10 mouse cellular contexts compared by ENCODE assay signal in genomic region chr6:88235983-88236382, GRCm38 (mm10). TPM values are rescaled to one million over a fixed set of nuclear protein-coding genes. Genes with fewer than 3 reads are reported as not detected.
DNase-seq lines count a peak whose midpoint lies in the region; ATAC-seq and TF ChIP-seq lines count a peak whose summit lies in the region.
"Had no signal": no experiment of that assay in that cellular context is flagged by ENCODE, and none has a peak within 500 bp of the region (broad histone marks: within the 10 kb centered on the region; RNA-seq: fewer than 3 reads in every experiment).

No protein-coding gene starts in this region.

- H3K4me3 ChIP-seq in intestine, embryonic 14.5 days (ENCODE audit: low read depth, low read length): no peak overlapping the region
- H3K4me3 ChIP-seq in intestine, postnatal 0 days (ENCODE audit: low read depth, low read length): no peak overlapping the region
- H3K4me3 ChIP-seq in embryonic facial prominence, embryonic 10.5 days: peak overlapping the region; percentile 47
- no peak overlapping the region for H3K4me3 ChIP-seq in hindbrain, postnatal 0 days (ENCODE audit: low read length)
- H3K4me3 ChIP-seq in neural tube, embryonic 12.5 days: 0 out of 2 replicates have a peak overlapping the region, but pooled peaks have one; percentile 13

- no peak for DNase-seq in intestine, embryonic 14.5 days (ENCODE audit: low spot score)
- DNase-seq in embryonic facial prominence, embryonic 10.5 days (ENCODE audit: low spot score): peak; percentile 61
- peak; percentile 8 for DNase-seq in hindbrain, postnatal 0 days (ENCODE audit: low spot score)
- no peak for DNase-seq in B cell, adult 2 months
- no peak for DNase-seq in cerebellum, adult 9-11 months
- DNase-seq in kidney, postnatal 36 days: no peak

- no peaks in the 10 kb centered on the region for H3K36me3 ChIP-seq in intestine, embryonic 14.5 days (ENCODE audit: control insufficient read depth, insufficient read depth, low read length)
- no peaks in the 10 kb centered on the region for H3K36me3 ChIP-seq in intestine, postnatal 0 days (ENCODE audit: control insufficient read depth, insufficient read depth)
- no peaks in the 10 kb centered on the region for H3K36me3 ChIP-seq in embryonic facial prominence, embryonic 10.5 days (replicated peaks)
- H3K36me3 ChIP-seq in hindbrain, postnatal 0 days (ENCODE audit: insufficient read depth, low read length): no peaks in the 10 kb centered on the region
- H3K36me3 ChIP-seq in neural tube, embryonic 12.5 days: no peaks in the 10 kb centered on the region

- H3K4me1 ChIP-seq in intestine, embryonic 14.5 days (replicated peaks; ENCODE audit: control insufficient read depth, insufficient read depth, low read length): peaks cover 7% of the 10 kb centered on the region; the same call in 1 of the 2 replicates
- no peaks in the 10 kb centered on the region for H3K4me1 ChIP-seq in intestine, postnatal 0 days (replicated peaks; ENCODE audit: control insufficient read depth, insufficient read depth, low read length)
- H3K4me1 ChIP-seq in embryonic facial prominence, embryonic 10.5 days: peaks cover 34% of the 10 kb centered on the region
- peaks cover 7% of the 10 kb centered on the region; the same call in 1 of the 2 replicates for H3K4me1 ChIP-seq in hindbrain, postnatal 0 days (ENCODE audit: insufficient read depth, low read length)
- peaks cover 12% of the 10 kb centered on the region for H3K4me1 ChIP-seq in neural tube, embryonic 12.5 days

- ATAC-seq in intestine, embryonic 14.5 days (replicated peaks; ENCODE audit: low FRiP score, low TSS enrichment, low read depth): 0 out of 2 replicates have a peak, but pooled peaks have one; percentile 18
- no peak for ATAC-seq in intestine, postnatal 0 days
- ATAC-seq in hindbrain, postnatal 0 days: no peak
- ATAC-seq in neural tube, embryonic 12.5 days (ENCODE audit: low FRiP score, low read depth): peak; percentile 83

- no peaks in the 10 kb centered on the region for H3K9me3 ChIP-seq in intestine, embryonic 14.5 days (ENCODE audit: control insufficient read depth, low read length)
- H3K9me3 ChIP-seq in intestine, postnatal 0 days (ENCODE audit: control insufficient read depth): no peaks in the 10 kb centered on the region
- H3K9me3 ChIP-seq in embryonic facial prominence, embryonic 10.5 days: no peaks in the 10 kb centered on the region
- no peaks in the 10 kb centered on the region for H3K9me3 ChIP-seq in hindbrain, postnatal 0 days (ENCODE audit: low read length)
- H3K9me3 ChIP-seq in neural tube, embryonic 12.5 days: no peaks in the 10 kb centered on the region

- WGBS in intestine, embryonic 14.5 days: 5% methylated on average over 17 of the region's 17 CpGs
- 8% methylated on average over 17 of the region's 17 CpGs for WGBS in intestine, postnatal 0 days
- WGBS in embryonic facial prominence, embryonic 10.5 days: 1% methylated on average over 17 of the region's 17 CpGs
- WGBS in hindbrain, postnatal 0 days: 2% methylated on average over 17 of the region's 17 CpGs
- 2% methylated on average over 17 of the region's 17 CpGs for WGBS in neural tube, embryonic 12.5 days

- H3K27ac ChIP-seq in intestine, embryonic 14.5 days (ENCODE audit: low read depth): no peak overlapping the region
- H3K27ac ChIP-seq in intestine, postnatal 0 days (ENCODE audit: low read depth, low read length): no peak overlapping the region
- peak overlapping the region; percentile 71 for H3K27ac ChIP-seq in embryonic facial prominence, embryonic 10.5 days (replicated peaks)
- no peak overlapping the region for H3K27ac ChIP-seq in hindbrain, postnatal 0 days
- no peak overlapping the region for H3K27ac ChIP-seq in neural tube, embryonic 12.5 days

- 0 out of 2 replicates have a peak, but pooled peaks cover 15% of the 10 kb centered on the region for H3K27me3 ChIP-seq in intestine, embryonic 14.5 days (replicated peaks; ENCODE audit: control insufficient read depth, insufficient read depth, low read length)
- H3K27me3 ChIP-seq in intestine, postnatal 0 days (replicated peaks; ENCODE audit: control insufficient read depth, insufficient read depth, low read length): peaks cover 9% of the 10 kb centered on the region; the same call in 1 of the 2 replicates
- H3K27me3 ChIP-seq in embryonic facial prominence, embryonic 10.5 days (replicated peaks; ENCODE audit: low read depth, poor library complexity, severe bottlenecking): peaks cover 95% of the 10 kb centered on the region
- H3K27me3 ChIP-seq in hindbrain, postnatal 0 days (ENCODE audit: insufficient read depth, low read length): no peaks in the 10 kb centered on the region
- peaks cover 54% of the 10 kb centered on the region for H3K27me3 ChIP-seq in neural tube, embryonic 12.5 days (replicated peaks)

- no peak for TF ChIP-seq CTCF in intestine, postnatal 0 days (IDR thresholded peaks at IDR 0.05; ENCODE audit: low read depth)
- no peak for TF ChIP-seq CTCF in hindbrain, postnatal 0 days (IDR thresholded peaks at IDR 0.05; ENCODE audit: low read depth)

- H3K4me2 ChIP-seq in intestine, embryonic 14.5 days (ENCODE audit: low read length): peak overlapping the region; percentile 33
- no peak overlapping the region for H3K4me2 ChIP-seq in intestine, postnatal 0 days (replicated peaks; ENCODE audit: low read depth)
- H3K4me2 ChIP-seq in hindbrain, postnatal 0 days (ENCODE audit: low read depth, low read length): 0 out of 2 replicates have a peak overlapping the region, but pooled peaks have one; percentile 10
- H3K4me2 ChIP-seq in neural tube, embryonic 12.5 days (replicated peaks): peak overlapping the region; percentile 55

- no peak overlapping the region for H3K9ac ChIP-seq in intestine, embryonic 14.5 days (ENCODE audit: low read length)
- no peak overlapping the region; the same call in 1 of the 2 replicates for H3K9ac ChIP-seq in intestine, postnatal 0 days (ENCODE audit: low read depth, low read length)
- H3K9ac ChIP-seq in hindbrain, postnatal 0 days (replicated peaks; ENCODE audit: low read length): no peak overlapping the region
- peak overlapping the region; percentile 42; the same call in 1 of the 2 replicates for H3K9ac ChIP-seq in neural tube, embryonic 12.5 days

RNA-seq across cellular contexts. Expression of gene Dnajb8, which starts 13.9 kb away (rescaled TPM):
- not detected in 2 replicates for polyA plus RNA-seq in intestine, embryonic 14.5 days (2014; fragmentation: Nextera tagmentation; extraction: Ambion mirVana)
- polyA plus RNA-seq in intestine, postnatal 0 days (2015; fragmentation: Nextera tagmentation; extraction: Ambion mirVana): not detected in 2 replicates
- polyA plus RNA-seq in embryonic facial prominence, embryonic 10.5 days (2016; fragmentation: Nextera tagmentation; extraction: Ambion mirVana): not detected in 2 replicates
- not detected in 2 replicates for total RNA-seq in hindbrain, postnatal 0 days (2014; rRNA removed)
- polyA plus RNA-seq in hindbrain, postnatal 0 days (2015; fragmentation: Nextera tagmentation; extraction: Ambion mirVana): not detected in 2 replicates
- not detected in 2 replicates for polyA plus RNA-seq in neural tube, embryonic 12.5 days (2016; fragmentation: Nextera tagmentation; extraction: Ambion mirVana)
- total RNA-seq: CH12.LX; left cerebral cortex, postnatal 14 days had no signal

RNA-seq across cellular contexts. Expression of gene Gata2, which starts 42.3 kb away (rescaled TPM):
- 3.7 and 4.7 TPM in 2 replicates for polyA plus RNA-seq in intestine, embryonic 14.5 days (2014; fragmentation: Nextera tagmentation; extraction: Ambion mirVana)
- polyA plus RNA-seq in intestine, postnatal 0 days (2015; fragmentation: Nextera tagmentation; extraction: Ambion mirVana): 3.5 and 3.7 TPM in 2 replicates
- polyA plus RNA-seq in embryonic facial prominence, embryonic 10.5 days (2016; fragmentation: Nextera tagmentation; extraction: Ambion mirVana): 34.6 and 35.9 TPM in 2 replicates
- total RNA-seq in hindbrain, postnatal 0 days (2014; rRNA removed): 6.1 and 7.5 TPM in 2 replicates
- polyA plus RNA-seq in hindbrain, postnatal 0 days (2015; fragmentation: Nextera tagmentation; extraction: Ambion mirVana): 17.9 and 19.7 TPM in 2 replicates
- 9.0 and 13.7 TPM in 2 replicates for polyA plus RNA-seq in neural tube, embryonic 12.5 days (2016; fragmentation: Nextera tagmentation; extraction: Ambion mirVana)
- total RNA-seq: CH12.LX had no signal

Comparison
In these comparisons a context has a peak if more than half of its experiments do, and no peak if none do; other contexts are left out.
1. ATAC-seq: peak in intestine, embryonic 14.5 days (single experiment) and neural tube, embryonic 12.5 days (single experiment); none in intestine, postnatal 0 days (single experiment) and hindbrain, postnatal 0 days (single experiment).
2. DNase-seq: peak in embryonic facial prominence, embryonic 10.5 days (single experiment) and hindbrain, postnatal 0 days (single experiment); none in intestine, embryonic 14.5 days (single experiment), B cell, adult 2 months (0 of 2), cerebellum, adult 9-11 months (single experiment) and kidney, postnatal 36 days (0 of 2).
3. H3K4me3 ChIP-seq: peak in embryonic facial prominence, embryonic 10.5 days (single experiment) and neural tube, embryonic 12.5 days (single experiment); none in intestine, embryonic 14.5 days (single experiment), intestine, postnatal 0 days (single experiment) and hindbrain, postnatal 0 days (single experiment).